Mouse (Mus musculus): Measurements from ENCODE around the gene Gm4756. TPM values are rescaled to one million over a fixed set of nuclear protein-coding genes. Genes with fewer than 3 reads are reported as not detected.
"Not testable (repeated sequence)": the region's sequence is repeated elsewhere in the genome, so short reads cannot be mapped to it uniquely, and the experiment has no call there.

Gm4756 gene
- 0.17 and 0.25 TPM in 2 replicates for polyA plus RNA-seq (2015; fragmentation: Nextera tagmentation; extraction: Ambion mirVana)

GRCm38 (mm10) chr12:72649611-72650330, at the start of gene Gm4756:
Gene Gm4756 (minus strand): TSS chr12:72649661.
- Histone ChIP-seq H3K4me1 (ENCODE audit: insufficient read depth) (no peaks in the 10 kb centered on the region), H3K4me2 (ENCODE audit: low read depth, low read length) (no peak within 1 kb of the TSS), H3K9ac (replicated peaks) (no peak within 1 kb of the TSS), H3K27me3 (ENCODE audit: insufficient read depth, low read length) (no peaks in the 10 kb centered on the region), H3K9me3 (ENCODE audit: low read length) (no peaks in the 10 kb centered on the region), H3K4me3 (ENCODE audit: low read depth, low read length) (no peak within 1 kb of the TSS), H3K36me3 (replicated peaks; ENCODE audit: insufficient read depth, low read length) (peaks cover 12% of the 10 kb centered on the region), H3K27ac (ENCODE audit: low read depth) (peak within 1 kb of the TSS; percentile 67)
- DNase-seq, result no peak
- 55% methylated on average over 11 of the region's 11 CpGs for WGBS (ENCODE audit: insufficient replicate concordance)
- no peak for TF ChIP-seq CTCF (IDR thresholded peaks at IDR 0.05; ENCODE audit: low read depth)
- no peak for TF ChIP-seq EP300 (IDR thresholded peaks at IDR 0.05; ENCODE audit: low read depth)
- ATAC-seq, result peak; percentile 48; the same call in 1 of the 2 replicates

- no peak for ATAC-seq
- Histone ChIP-seq H3K4me3 (ENCODE audit: low read depth, low read length) (no peak overlapping the region), H3K4me2 (ENCODE audit: low read depth, low read length) (no peak overlapping the region), H3K27me3 (ENCODE audit: insufficient read depth, low read length) (no peaks in the 10 kb centered on the region), H3K27ac (ENCODE audit: low read depth) (no peak overlapping the region), H3K9me3 (ENCODE audit: low read length) (no peaks in the 10 kb centered on the region), H3K9ac (replicated peaks) (no peak overlapping the region), H3K36me3 (replicated peaks; ENCODE audit: insufficient read depth, low read length) (no peaks in the 10 kb centered on the region), H3K4me1 (ENCODE audit: insufficient read depth) (no peaks in the 10 kb centered on the region)
- 41% methylated on average over 9 of the region's 9 CpGs for WGBS (ENCODE audit: insufficient replicate concordance)
- TF ChIP-seq EP300 (IDR thresholded peaks at IDR 0.05; ENCODE audit: low read depth), result no peak
- TF ChIP-seq CTCF (IDR thresholded peaks at IDR 0.05; ENCODE audit: low read depth), result peak; percentile 27
- DNase-seq, result no peak
Measured at GRCm38 (mm10) chr12:72694901-72695463, 45.5 kb upstream of the Gm4756 start.

- no peaks in the 10 kb centered on the region for H3K9me3 ChIP-seq (ENCODE audit: low read length)
- 67% methylated on average over 12 of the region's 12 CpGs for WGBS (ENCODE audit: insufficient replicate concordance)
- no peak overlapping the region for H3K4me3 ChIP-seq (ENCODE audit: low read depth, low read length)
- no peaks in the 10 kb centered on the region for H3K36me3 ChIP-seq (replicated peaks; ENCODE audit: insufficient read depth, low read length)
- ATAC-seq, result no peak
- H3K4me1 ChIP-seq (ENCODE audit: insufficient read depth), result no peaks in the 10 kb centered on the region
- H3K27ac ChIP-seq (ENCODE audit: low read depth), result no peak overlapping the region
- no peak overlapping the region for H3K9ac ChIP-seq (replicated peaks)
- no peak overlapping the region for H3K4me2 ChIP-seq (ENCODE audit: low read depth, low read length)
- no peak for TF ChIP-seq EP300 (IDR thresholded peaks at IDR 0.05; ENCODE audit: low read depth)
- TF ChIP-seq CTCF (IDR thresholded peaks at IDR 0.05; ENCODE audit: low read depth), result no peak
- DNase-seq, result no peak
- H3K27me3 ChIP-seq (ENCODE audit: insufficient read depth, low read length), result no peaks in the 10 kb centered on the region
Measured at GRCm38 (mm10) chr12:72694438-72694837, 45.0 kb upstream of the Gm4756 start.

- no peak for ATAC-seq
- DNase-seq, result no peak
- H3K4me3 ChIP-seq (ENCODE audit: low read depth, low read length), result no peak overlapping the region
- H3K27ac ChIP-seq (ENCODE audit: low read depth), result no peak overlapping the region
- H3K36me3 ChIP-seq (replicated peaks; ENCODE audit: insufficient read depth, low read length), result no peaks in the 10 kb centered on the region
- no peak for TF ChIP-seq EP300 (IDR thresholded peaks at IDR 0.05; ENCODE audit: low read depth)
- TF ChIP-seq CTCF (IDR thresholded peaks at IDR 0.05; ENCODE audit: low read depth), result peak; percentile 70
- no peak overlapping the region for H3K9ac ChIP-seq (replicated peaks)
- H3K9me3 ChIP-seq (ENCODE audit: low read length), result no peaks in the 10 kb centered on the region
- no peaks in the 10 kb centered on the region for H3K4me1 ChIP-seq (ENCODE audit: insufficient read depth)
- H3K27me3 ChIP-seq (ENCODE audit: insufficient read depth, low read length), result no peaks in the 10 kb centered on the region
- 35% methylated on average over 6 of the region's 6 CpGs for WGBS (ENCODE audit: insufficient replicate concordance)
- no peak overlapping the region for H3K4me2 ChIP-seq (ENCODE audit: low read depth, low read length)
Measured at GRCm38 (mm10) chr12:72693895-72694294, 44.4 kb upstream of the Gm4756 start.

GRCm38 (mm10) chr12:72688281-72688680, 38.8 kb upstream of the Gm4756 start:
- ATAC-seq, result 0 out of 2 replicates have a peak, but pooled peaks have one; percentile 27
- H3K9ac ChIP-seq (replicated peaks); H3K4me3 ChIP-seq (ENCODE audit: low read depth, low read length); H3K4me2 ChIP-seq (ENCODE audit: low read depth, low read length); DNase-seq; H3K36me3 ChIP-seq (replicated peaks; ENCODE audit: insufficient read depth, low read length); H3K27ac ChIP-seq (ENCODE audit: low read depth); H3K9me3 ChIP-seq (ENCODE audit: low read length); H3K4me1 ChIP-seq (ENCODE audit: insufficient read depth); H3K27me3 ChIP-seq (ENCODE audit: insufficient read depth, low read length): not testable (repeated sequence)
- WGBS (ENCODE audit: insufficient replicate concordance), result 47% methylated on average over 2 of the region's 2 CpGs

GRCm38 (mm10) chr12:72687741-72688140, 38.3 kb upstream of the Gm4756 start:
- not testable (repeated sequence) for H3K27ac ChIP-seq (ENCODE audit: low read depth); H3K4me1 ChIP-seq (ENCODE audit: insufficient read depth); H3K27me3 ChIP-seq (ENCODE audit: insufficient read depth, low read length); H3K9ac ChIP-seq (replicated peaks); H3K4me3 ChIP-seq (ENCODE audit: low read depth, low read length); H3K36me3 ChIP-seq (replicated peaks; ENCODE audit: insufficient read depth, low read length); DNase-seq; ATAC-seq; H3K9me3 ChIP-seq (ENCODE audit: low read length); H3K4me2 ChIP-seq (ENCODE audit: low read depth, low read length)
- WGBS (ENCODE audit: insufficient replicate concordance), result 62% methylated on average over 6 of the region's 6 CpGs

GRCm38 (mm10) chr12:72686566-72686965, 37.1 kb upstream of the Gm4756 start:
- not testable (repeated sequence) for H3K4me3 ChIP-seq (ENCODE audit: low read depth, low read length); H3K9me3 ChIP-seq (ENCODE audit: low read length); H3K36me3 ChIP-seq (replicated peaks; ENCODE audit: insufficient read depth, low read length); H3K27me3 ChIP-seq (ENCODE audit: insufficient read depth, low read length); H3K4me1 ChIP-seq (ENCODE audit: insufficient read depth); DNase-seq; H3K27ac ChIP-seq (ENCODE audit: low read depth); H3K4me2 ChIP-seq (ENCODE audit: low read depth, low read length); ATAC-seq; H3K9ac ChIP-seq (replicated peaks)
- WGBS (ENCODE audit: insufficient replicate concordance), result 77% methylated on average over 4 of the region's 4 CpGs

All from liver, postnatal 0 days (tissue).